Mouse (Mus musculus) limb, embryonic 11.5 days (tissue): Measurements from ENCODE around the gene Stat5b. TPM values are rescaled to one million over a fixed set of nuclear protein-coding genes. Genes with fewer than 3 reads are reported as not detected.

Source experiments
- ATAC-seq: fragments of 200-750 bp; cut with Nextera tagmentation; 2 replicates; pipeline ENCODE4 v1.8.0; 2017; ENCODE audit warnings: low read depth; ENCODE audit not compliant: insufficient number of reproducible peaks, low FRiP score, low TSS enrichment
- DNase-seq: peaks from one replicate; pipeline ENCODE4 v3.0.0-alpha.2; 2015; ENCODE audit warnings: low spot score
- H3K27ac ChIP-seq: fragments of 300-500 bp; sonication (generic); replicated peaks from 2 replicates; pipeline ENCODE4 v1.5.1; 2014; ENCODE audit warnings: low read depth, mild to moderate bottlenecking, low read length
- H3K27me3 ChIP-seq: fragments of 300-500 bp; sonication (generic); 2 replicates; pipeline ENCODE4 v1.6.1; 2014; ENCODE audit warnings: mild to moderate bottlenecking, low read length, mixed read lengths; ENCODE audit not compliant: control insufficient read depth, insufficient read depth
- H3K36me3 ChIP-seq: fragments of 300-500 bp; sonication (generic); 2 replicates; pipeline ENCODE4 v1.6.1; 2014; ENCODE audit warnings: mild to moderate bottlenecking, low read length, moderate library complexity, mixed read lengths; ENCODE audit not compliant: control insufficient read depth, insufficient read depth
- H3K4me1 ChIP-seq: fragments of 300-500 bp; sonication (generic); 2 replicates; pipeline ENCODE4 v1.6.1; 2014; ENCODE audit warnings: low read length, mixed read lengths; ENCODE audit not compliant: control insufficient read depth, insufficient read depth
- H3K4me2 ChIP-seq: fragments of 300-500 bp; sonication (generic); 2 replicates; pipeline ENCODE4 v1.6.1; 2014; ENCODE audit warnings: low read depth, mild to moderate bottlenecking, moderate library complexity; ENCODE audit not compliant: severe bottlenecking
- H3K4me3 ChIP-seq: fragments of 300-500 bp; sonication (generic); 2 replicates; pipeline ENCODE4 v1.5.1; 2014; ENCODE audit warnings: low read depth, low read length
- H3K9ac ChIP-seq: fragments of 300-500 bp; sonication (generic); 2 replicates; pipeline ENCODE4 v1.6.1; 2014; ENCODE audit warnings: mild to moderate bottlenecking, low read length
- H3K9me3 ChIP-seq: fragments of 300-500 bp; sonication (generic); 2 replicates; pipeline ENCODE4 v1.6.1; 2016; ENCODE audit warnings: low read length; ENCODE audit not compliant: control insufficient read depth
- WGBS: fragments of 180-500 bp; shearing (Covaris S2); extraction: QIAGEN DNeasy Blood & Tissue Kit; methylation state at CpG from one replicate; pipeline ENCODE4 v1.1.7; 2014; 5-methylcytosine and 5-hydroxymethylcytosine counted together
- polyA plus RNA-seq: library from polyadenylated mRNA; unstranded; fragments of >200 nt; fragmentation: Nextera tagmentation; extraction: Ambion mirVana; gene quantifications from 2 replicates; pipeline ENCODE4 v1.2.1, GENCODE M21; 2014

Gene Stat5b
- polyA plus RNA-seq, 1 experiment from 2014 or later = 16.9 TPM

DNA sequence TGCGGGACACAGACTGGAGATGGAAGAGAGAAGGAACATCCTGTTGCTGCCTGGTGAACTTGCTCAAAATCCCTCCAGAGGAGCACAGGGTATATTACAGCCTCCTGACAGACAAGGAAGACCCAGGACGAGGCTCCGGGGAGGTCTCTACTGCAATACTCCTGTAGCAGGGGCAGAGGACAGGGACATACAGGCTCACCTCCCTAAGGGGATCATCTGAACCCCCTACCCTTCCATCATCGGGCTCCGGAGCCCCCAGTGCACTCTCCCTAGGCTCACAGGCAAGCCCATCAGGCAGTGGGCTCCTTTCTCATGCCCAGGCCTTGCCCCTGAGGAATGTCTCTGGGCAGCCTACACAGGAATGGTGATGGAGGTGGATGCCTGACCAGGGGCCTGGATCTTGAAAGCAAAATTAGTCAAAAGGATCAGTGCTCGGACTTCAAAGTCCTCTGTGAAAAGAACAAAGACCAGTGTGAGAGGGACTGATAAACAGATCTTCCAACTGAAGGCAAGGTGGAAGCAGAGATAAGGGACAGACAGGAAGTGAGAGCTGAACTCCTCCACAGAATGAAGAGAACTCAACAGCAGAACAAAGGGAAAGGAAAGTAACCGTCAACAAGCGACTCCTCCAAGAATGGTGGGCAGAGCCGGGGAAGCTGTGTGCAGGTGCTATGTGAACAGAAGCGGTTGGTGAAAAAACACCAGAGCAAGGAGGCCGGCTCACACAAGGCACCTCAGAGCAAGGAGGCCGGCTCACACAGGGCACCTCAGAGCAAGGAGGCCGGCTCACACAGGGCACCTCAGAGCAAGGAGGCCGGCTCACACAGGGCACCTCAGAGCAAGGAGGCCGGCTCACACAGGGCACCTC is 41.0 kb upstream of the Stat5b start:
- Histone ChIP-seq H3K27me3 (no peaks in the 10 kb centered on the region), H3K9me3 (no peaks in the 10 kb centered on the region), H3K27ac (no peak overlapping the region), H3K4me1 (no peaks in the 10 kb centered on the region), H3K4me3 (no peak overlapping the region), H3K4me2 (no peak overlapping the region), H3K36me3 (no peaks in the 10 kb centered on the region; the same call in 1 of the 2 replicates), H3K9ac (no peak overlapping the region)
- DNase-seq = no peak
- no peak for ATAC-seq
- WGBS = 64% methylated on average over 15 of the region's 15 CpGs

DNA sequence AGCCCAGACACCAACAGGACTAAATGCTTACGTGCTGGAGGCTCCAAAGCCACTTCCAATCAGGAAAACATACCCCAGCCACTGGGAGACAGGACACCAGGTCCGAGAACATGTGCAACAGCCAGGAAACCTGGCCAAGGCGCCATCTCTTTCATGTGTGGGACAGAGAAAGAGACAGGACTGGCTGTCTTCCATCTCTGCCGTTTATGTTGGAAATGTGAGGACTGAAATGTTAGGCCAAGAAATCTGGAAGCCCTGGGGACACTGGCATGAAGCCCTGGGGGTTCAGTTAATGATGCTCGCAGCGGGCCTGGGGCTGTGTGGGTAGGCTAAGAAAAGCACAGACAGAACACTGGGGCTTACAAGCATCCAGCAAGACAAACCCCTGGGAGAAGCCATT is 40.0 kb upstream of the Stat5b start:
- ATAC-seq (no peak), DNase-seq (no peak)
- H3K27ac ChIP-seq = no peak overlapping the region
- 89% methylated on average over 6 of the region's 6 CpGs for WGBS
- H3K9ac ChIP-seq = no peak overlapping the region
- no peak overlapping the region for H3K4me2 ChIP-seq
- no peaks in the 10 kb centered on the region; the same call in 1 of the 2 replicates for H3K36me3 ChIP-seq
- H3K27me3 ChIP-seq = no peaks in the 10 kb centered on the region
- no peak overlapping the region for H3K4me3 ChIP-seq
- no peaks in the 10 kb centered on the region for H3K4me1 ChIP-seq
- H3K9me3 ChIP-seq = no peaks in the 10 kb centered on the region

DNA sequence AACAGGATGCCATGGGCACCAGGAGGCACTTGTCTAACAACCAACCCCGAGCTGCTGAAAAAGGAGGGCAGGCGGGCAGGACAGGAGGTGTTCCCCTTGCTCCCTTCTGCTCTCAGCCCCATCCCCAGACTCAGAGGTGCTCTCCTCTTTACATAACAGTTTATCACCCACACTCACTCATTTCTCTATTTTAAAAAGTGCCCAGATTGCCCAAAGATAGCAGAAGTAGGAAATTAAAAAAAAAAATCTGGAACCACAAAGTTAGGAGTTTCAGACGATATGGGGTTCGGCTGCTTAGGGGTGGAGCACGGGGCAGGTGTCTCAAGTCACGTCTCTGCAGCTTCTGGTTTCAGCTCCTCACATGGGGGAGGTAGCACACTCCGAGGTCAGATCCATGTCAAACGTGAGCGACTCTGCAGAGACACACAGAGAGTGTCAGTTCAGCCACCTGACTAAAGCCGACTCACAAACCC is 37.9 kb upstream of the Stat5b start:
- H3K36me3 ChIP-seq = no peaks in the 10 kb centered on the region; the same call in 1 of the 2 replicates

DNA sequence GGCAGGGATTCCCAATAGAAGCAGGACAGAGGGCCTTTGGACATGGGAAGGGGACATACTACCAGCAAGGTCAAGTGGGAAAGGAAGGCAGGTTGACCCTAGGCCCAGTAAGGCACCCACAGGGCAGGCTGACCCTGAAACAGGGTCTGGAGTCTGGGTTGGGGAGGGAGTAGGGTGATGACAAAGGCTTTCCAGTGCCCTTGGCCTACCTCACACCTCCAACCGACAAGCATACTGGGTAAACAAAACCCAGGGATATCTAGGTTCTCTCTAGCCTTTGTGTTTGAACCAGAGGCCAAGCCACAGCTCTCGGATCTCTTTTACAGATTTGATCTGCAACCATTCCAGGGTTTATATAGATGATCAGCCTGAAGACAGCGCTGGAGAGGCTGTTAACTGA is 37.2 kb upstream of the Stat5b start:
- WGBS = 87% methylated on average over 3 of the region's 3 CpGs
- H3K4me1 ChIP-seq = no peaks in the 10 kb centered on the region
- no peaks in the 10 kb centered on the region for H3K27me3 ChIP-seq
- no peak for DNase-seq
- ATAC-seq = no peak
- no peaks in the 10 kb centered on the region; the same call in 1 of the 2 replicates for H3K36me3 ChIP-seq
- H3K4me3 ChIP-seq = no peak overlapping the region
- no peak overlapping the region for H3K27ac ChIP-seq
- H3K4me2 ChIP-seq = no peak overlapping the region
- no peaks in the 10 kb centered on the region for H3K9me3 ChIP-seq
- H3K9ac ChIP-seq = no peak overlapping the region

More for the DNA sequence above, 37.9 kb upstream of the Stat5b start:
- 56% methylated on average over 10 of the region's 10 CpGs for WGBS
- Histone ChIP-seq H3K27ac (no peak overlapping the region), H3K27me3 (no peaks in the 10 kb centered on the region), H3K9me3 (no peaks in the 10 kb centered on the region), H3K4me3 (no peak overlapping the region), H3K9ac (no peak overlapping the region), H3K4me2 (no peak overlapping the region), H3K4me1 (no peaks in the 10 kb centered on the region)
- ATAC-seq = no peak
- no peak for DNase-seq

DNA sequence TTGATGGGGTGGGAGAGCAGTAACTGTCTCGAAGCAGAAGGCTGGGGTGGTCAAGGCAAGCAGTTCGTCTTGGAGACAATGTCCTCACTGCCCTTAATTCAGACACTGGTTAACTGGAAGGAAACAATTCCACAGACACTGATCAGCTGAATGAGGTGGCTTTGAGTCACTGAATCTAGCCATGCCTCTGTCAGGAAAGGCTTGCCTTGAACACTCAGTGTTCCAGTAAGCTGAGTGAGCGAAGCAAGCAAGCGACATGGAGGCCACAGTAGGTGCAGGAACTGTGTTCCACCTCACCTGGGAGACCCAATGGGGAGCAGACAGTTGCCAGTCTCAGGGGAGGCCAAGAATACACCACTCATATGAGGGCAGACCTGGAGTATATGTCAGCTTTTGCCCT is 36.7 kb upstream of the Stat5b start:
- ATAC-seq = no peak
- no peak for DNase-seq
- no peak overlapping the region for H3K9ac ChIP-seq
- no peak overlapping the region for H3K27ac ChIP-seq
- H3K4me2 ChIP-seq = no peak overlapping the region
- 83% methylated on average over 4 of the region's 4 CpGs for WGBS
- no peaks in the 10 kb centered on the region for H3K27me3 ChIP-seq
- H3K9me3 ChIP-seq = no peaks in the 10 kb centered on the region
- no peak overlapping the region for H3K4me3 ChIP-seq
- H3K4me1 ChIP-seq = no peaks in the 10 kb centered on the region
- H3K36me3 ChIP-seq = no peaks in the 10 kb centered on the region; the same call in 1 of the 2 replicates

DNA sequence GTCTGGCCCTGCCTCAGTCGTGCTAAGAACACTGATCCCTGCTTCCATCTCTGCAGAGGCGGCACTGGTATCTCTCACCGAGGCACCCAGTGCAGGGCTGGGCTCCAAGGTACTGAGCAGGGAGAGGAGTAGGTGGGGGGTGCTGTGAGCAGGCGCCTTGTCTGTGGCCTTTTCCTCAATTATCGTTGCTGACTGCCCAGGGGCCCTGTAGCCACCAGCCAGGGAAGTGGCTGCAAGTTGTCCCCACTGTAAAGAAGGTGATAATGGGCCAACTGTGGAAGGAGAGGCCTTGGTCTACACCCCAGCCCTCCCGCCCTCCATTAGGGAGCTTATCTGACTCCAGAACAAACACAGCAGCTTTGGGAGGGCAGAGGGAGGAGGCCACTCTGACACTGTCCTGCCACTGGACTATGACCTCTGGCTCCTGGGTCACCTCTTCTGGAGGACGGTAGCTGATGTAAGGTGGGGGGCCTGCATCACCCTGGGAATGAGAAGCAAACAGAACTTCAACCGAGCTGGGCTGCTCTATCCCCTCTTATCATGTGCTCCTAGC is 35.7 kb upstream of the Stat5b start:
- no peak overlapping the region for H3K27ac ChIP-seq
- H3K4me1 ChIP-seq = no peaks in the 10 kb centered on the region
- no peak overlapping the region for H3K4me2 ChIP-seq
- no peak overlapping the region for H3K9ac ChIP-seq
- ATAC-seq (no peak), DNase-seq (no peak)
- 34% methylated on average over 8 of the region's 8 CpGs for WGBS
- H3K9me3 ChIP-seq = no peaks in the 10 kb centered on the region
- H3K27me3 ChIP-seq = no peaks in the 10 kb centered on the region
- H3K36me3 ChIP-seq = no peaks in the 10 kb centered on the region; the same call in 1 of the 2 replicates
- no peak overlapping the region for H3K4me3 ChIP-seq

DNA sequence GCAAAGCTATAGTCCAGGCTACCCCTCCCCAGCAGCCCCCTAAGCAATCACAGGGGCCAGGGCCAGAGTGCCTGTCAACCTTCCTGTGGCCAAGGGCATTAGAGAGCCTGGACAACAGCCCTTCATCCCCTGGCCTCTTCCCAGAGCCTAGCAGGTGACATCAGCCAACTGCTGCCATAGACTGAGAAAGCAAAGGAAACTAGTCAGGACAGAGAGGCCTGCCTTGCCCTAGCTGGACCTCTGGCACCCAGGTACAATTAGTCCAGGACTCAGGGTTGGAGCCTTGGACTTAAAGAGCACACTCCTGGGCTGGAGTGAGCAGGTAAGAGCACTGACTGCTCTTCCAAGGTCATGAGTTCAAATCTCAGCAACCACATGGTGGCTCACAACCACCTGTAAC is 34.9 kb upstream of the Stat5b start:
- no peak for ATAC-seq
- Histone ChIP-seq H3K9me3 (no peaks in the 10 kb centered on the region), H3K36me3 (no peaks in the 10 kb centered on the region; the same call in 1 of the 2 replicates), H3K27ac (no peak overlapping the region), H3K4me1 (no peaks in the 10 kb centered on the region), H3K4me2 (no peak overlapping the region), H3K27me3 (no peaks in the 10 kb centered on the region), H3K4me3 (no peak overlapping the region), H3K9ac (0 out of 2 replicates have a peak overlapping the region, but pooled peaks have one; percentile 30)
- DNase-seq = no peak

DNA sequence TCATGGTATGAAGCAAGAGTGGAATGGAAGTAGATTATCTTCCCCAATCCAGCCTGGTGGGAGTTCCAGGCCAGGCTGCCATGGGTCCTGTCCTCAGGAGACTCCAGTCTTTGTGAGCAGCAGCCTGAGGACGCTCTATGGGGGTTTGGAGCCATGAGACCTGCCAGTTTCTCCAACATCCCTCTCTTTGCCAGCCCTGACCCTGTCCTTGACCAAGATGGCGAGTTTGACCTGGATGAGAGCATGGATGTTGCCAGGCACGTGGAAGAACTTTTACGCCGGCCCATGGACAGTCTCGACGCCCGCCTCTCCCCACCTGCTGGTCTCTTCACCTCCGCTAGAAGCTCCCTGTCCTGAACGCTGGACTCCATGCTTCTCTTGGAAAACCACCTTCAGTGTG is 33.1 kb upstream of the Stat5b start:
- WGBS = 95% methylated on average over 10 of the region's 10 CpGs

More for the DNA sequence above, 33.1 kb upstream of the Stat5b start:
- Histone ChIP-seq H3K9me3 (no peaks in the 10 kb centered on the region), H3K4me2 (no peak overlapping the region), H3K4me1 (no peaks in the 10 kb centered on the region), H3K27ac (no peak overlapping the region), H3K36me3 (no peaks in the 10 kb centered on the region; the same call in 1 of the 2 replicates), H3K27me3 (no peaks in the 10 kb centered on the region), H3K4me3 (no peak overlapping the region), H3K9ac (no peak overlapping the region)
- no peak for DNase-seq
- ATAC-seq = no peak
